Mouse (Mus musculus) gastrocnemius, adult 18-20 months (tissue): ENCODE data around the gene Krcc1. TPM values are rescaled to one million over a fixed set of nuclear protein-coding genes. Genes with fewer than 3 reads are reported as not detected.
A peak's percentile ranks its signal among the peaks of the same experiment; 100 is the strongest.
"Not testable (repeated sequence)": the region's sequence is repeated elsewhere in the genome, so short reads cannot be mapped to it uniquely, and the experiment has no call there.

Source experiments
- DNase-seq: peaks from one replicate; pipeline ENCODE4 v3.0.0; 2021; ENCODE audit warnings: low spot score
- microRNA-seq: library from miRNA; unstranded; fragments of <30 nt; microRNA quantifications from one replicate; pipeline ENCODE4 v1.2.0, GENCODE M21; 2021
- total RNA-seq, 2 experiments: library from RNA; stranded (reverse); gene quantifications; 2 replicates each; pipeline ENCODE4 v1.2.3; 2021

Krcc1 gene
- total RNA-seq, 2 experiments from 2014 or later = 26.4 to 36.1 TPM

- no peak for DNase-seq
Observed at GRCm38 (mm10) chr6:71329881-71330280, 58.4 kb downstream of the Krcc1 start.

DNA sequence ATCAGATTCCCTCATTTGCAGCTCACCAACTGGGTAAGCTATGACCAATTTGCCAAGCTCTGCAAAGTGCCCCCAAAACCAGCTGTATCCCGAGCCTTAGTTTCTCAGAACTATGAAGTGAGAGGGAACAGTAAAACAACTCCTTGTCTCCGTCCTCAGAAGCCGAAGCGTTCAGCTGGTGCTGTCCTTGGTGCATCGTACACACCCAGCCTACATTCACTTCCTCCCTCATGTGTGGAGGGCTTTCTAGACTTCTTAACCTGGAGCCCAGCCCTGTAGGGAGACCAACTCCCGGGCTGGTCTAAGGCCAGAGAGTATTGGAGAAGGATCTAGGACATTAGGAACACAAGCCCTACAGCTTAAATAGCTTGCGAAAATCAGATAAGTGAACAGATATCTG, 59.0 kb downstream of the Krcc1 start:
- DNase-seq = no peak

GRCm38 (mm10) chr6:71331491-71331890, 60.0 kb downstream of the Krcc1 start:
- DNase-seq = not testable (repeated sequence)

DNA sequence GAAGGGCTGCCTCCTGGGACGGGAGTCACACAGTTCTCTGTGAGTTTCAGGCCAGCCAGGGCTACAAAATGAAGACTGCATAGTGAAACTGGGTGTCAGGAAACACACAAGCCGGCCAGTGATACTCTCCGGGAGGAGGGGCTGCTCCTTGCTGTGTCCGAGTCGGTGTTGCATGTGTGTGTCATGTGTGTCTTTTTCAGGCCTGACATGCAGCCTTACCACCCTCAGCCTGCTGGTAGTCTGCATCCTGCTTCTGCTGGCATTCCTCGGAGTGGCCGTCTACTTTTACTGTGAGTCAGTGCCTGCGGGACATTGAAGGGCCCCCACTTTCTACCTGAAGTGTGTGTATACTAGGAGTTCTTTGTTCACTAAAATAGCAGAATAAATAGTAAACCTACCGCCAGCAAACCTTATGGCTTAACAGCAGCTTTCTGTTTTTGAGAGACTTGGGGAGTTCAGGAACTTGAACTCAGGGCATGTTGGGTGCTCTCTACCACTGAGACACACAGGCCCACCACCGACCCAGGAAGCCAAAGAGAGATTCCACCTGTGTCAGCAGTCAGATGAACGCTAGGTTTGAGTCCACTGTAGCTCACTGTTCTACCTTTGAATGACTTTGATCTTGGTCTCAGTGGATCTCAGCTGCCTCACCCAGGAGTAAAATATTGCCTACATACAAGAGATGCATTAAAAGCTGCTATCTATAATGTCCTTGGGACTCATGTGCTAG, 60.9 kb downstream of the Krcc1 start:
- no peak for DNase-seq

GRCm38 (mm10) chr6:71333031-71333430, 61.6 kb downstream of the Krcc1 start:
- DNase-seq = no peak

DNA sequence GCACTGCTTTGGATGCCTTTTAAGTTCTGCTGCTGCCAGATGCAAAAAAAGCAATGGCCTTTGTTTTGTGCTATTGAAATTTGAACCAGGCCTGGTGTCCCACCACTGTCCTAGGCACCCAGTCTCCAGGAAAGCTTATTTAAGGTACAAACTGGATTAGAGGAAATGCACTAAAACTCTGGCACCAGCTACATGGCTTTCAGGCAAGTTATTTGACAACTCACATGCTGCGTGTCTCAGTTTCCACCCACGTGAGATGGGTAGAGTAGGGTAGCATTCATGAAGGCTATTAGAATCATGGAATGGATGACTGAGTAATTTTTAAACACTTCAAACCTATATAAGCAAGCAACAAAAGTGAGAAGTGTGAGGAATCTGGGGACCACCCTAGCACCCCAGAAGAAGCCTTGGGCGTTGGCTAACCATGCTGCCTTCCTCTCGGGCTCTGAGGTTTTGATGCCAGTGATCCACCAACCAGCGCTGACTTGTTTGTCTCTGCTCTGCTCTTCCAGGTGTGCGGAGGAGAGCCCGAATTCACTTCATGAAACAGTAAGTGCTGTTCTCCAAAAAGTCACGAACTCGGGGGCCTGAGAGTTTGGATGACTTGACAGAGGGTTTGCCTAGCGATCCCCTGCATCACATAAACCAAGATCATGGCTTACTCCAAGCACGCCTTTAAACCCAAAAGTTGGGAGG, 62.2 kb downstream of the Krcc1 start:
- no peak for DNase-seq

Small RNA genes within 50 kb of the gene (microRNA-seq; reads per million reads assigned to microRNA genes)
- 16.0 reads per million, percentile 31 among the genes with 10 or more reads in this experiment for gene Mir8112

Other genes with a start within 250 kb of the Krcc1 start
- gene Thnsl2, start 127.2 kb upstream of the Krcc1 start, total RNA-seq = 1 to 10 TPM; 7.6 to 9.2 TPM
- 1 to 10 TPM in 1 of 2 experiments, not detected in 1; 2.6 TPM for gene Fabp1, start 71.8 kb upstream of the Krcc1 start, total RNA-seq
- 100 to 1,000 TPM; 308 to 323 TPM for gene Smyd1, start 50.6 kb downstream of the Krcc1 start, total RNA-seq
- not detected for gene Cd8b1, start 51.1 kb downstream of the Krcc1 start, total RNA-seq
- not detected for gene Cd8a, start 101.8 kb downstream of the Krcc1 start, total RNA-seq
- gene Rmnd5a, start 169.0 kb downstream of the Krcc1 start, total RNA-seq = 100 to 1,000 TPM; 128 to 132 TPM
- 10 to 100 TPM; 18.7 to 19.6 TPM for gene Rnf103, start 222.2 kb downstream of the Krcc1 start, total RNA-seq